Mouse (Mus musculus): ENCODE results near the gene Slc17a1. TPM values are rescaled to one million over a fixed set of nuclear protein-coding genes. Genes with fewer than 3 reads are reported as not detected.

The Slc17a1 gene
- total RNA-seq, 2 experiments from 2014 or later = not detected

DNA sequence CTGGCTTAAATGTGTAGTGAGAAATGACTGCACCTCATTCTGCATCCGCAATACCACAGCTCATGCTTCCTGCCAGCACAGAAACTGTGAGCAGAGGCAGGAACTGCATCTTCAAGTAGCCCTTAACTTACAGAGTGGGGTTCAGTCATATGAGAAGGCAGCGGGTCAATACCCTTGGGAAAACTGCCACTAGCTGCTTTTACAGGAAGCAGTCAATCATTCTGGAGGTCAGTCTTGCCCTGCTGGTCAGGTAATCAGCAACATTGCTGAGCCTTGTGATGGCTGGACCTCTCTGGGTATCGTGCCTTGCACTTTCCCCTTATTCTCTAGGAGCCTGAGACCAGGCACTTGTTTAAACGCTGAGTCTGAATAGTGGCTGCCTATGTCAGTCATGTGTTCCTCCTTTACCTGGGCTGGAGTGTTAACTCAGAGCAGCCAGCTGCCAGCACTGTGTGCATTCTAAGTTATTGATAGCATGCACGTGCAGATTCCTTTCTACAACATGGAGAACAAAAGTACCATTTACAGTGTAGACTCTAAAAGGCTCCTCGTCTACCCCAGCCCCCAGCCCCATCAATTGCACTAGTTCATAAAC, 21.6 kb downstream of the Slc17a1 start:
- DNase-seq (ENCODE audit: low spot score) = no peak

DNA sequence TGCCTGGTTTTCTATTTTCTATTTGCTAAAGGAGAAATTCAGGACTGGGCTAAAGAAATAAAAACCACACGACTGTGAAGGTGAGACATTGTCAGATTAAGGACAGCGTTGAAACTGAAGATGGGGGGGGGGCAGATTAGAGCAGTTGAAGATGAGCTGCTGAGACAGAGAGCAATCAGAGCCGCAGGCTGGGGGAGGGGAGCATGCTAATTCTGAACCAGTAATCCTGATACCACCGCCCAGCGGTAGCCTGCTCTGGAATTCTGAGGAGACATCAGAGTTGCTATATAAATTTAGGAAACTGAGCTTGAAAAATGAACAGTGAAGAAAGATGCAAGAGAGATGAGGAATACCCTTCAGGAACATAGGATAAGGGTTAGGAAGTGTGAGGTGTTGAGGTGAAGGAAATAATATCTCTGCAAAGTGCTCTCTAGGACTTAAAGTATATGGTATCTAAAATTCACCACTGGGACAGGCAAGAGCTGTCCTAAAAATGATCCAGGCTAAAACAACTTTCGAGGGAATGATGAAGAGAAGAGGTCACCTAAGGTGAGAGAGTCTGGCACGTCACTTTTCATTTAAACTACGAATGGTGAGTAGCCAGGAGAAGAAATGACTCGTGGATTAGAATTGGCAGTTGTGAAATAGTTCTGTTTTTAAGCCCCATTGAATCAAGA, 25.2 kb downstream of the Slc17a1 start:
- DNase-seq (ENCODE audit: low spot score) = no peak

GRCm38 (mm10) chr13:23893269-23893593, 25.7 kb downstream of the Slc17a1 start:
- DNase-seq (ENCODE audit: low spot score) = no peak

DNA sequence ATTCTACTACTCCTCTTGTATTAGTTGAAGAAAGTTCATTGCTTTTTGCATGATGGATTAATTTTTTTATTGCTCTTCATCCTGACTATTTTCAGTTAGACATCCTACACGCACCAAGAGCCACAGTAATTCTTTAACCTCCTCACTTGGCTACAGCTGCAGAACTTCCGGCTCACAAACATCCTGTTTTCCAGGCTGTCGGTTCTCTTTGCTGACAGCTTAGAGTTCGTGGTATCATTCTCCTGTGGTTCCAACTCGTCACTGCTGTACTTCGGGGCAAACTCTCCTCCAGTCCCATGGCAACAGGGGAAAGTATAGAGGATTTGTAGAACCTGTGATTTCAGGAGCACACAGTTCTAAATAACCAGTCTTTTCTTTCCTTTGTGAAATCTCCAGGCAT, 30.7 kb downstream of the Slc17a1 start:
- DNase-seq (ENCODE audit: low spot score) = no peak

- DNase-seq (ENCODE audit: low spot score) = no peak
Observed at GRCm38 (mm10) chr13:23906906-23907305, 39.4 kb downstream of the Slc17a1 start.

- DNase-seq (ENCODE audit: low spot score) = no peak
Observed at GRCm38 (mm10) chr13:23910121-23910520, 42.6 kb downstream of the Slc17a1 start.

- DNase-seq (ENCODE audit: low spot score) = no peak
Observed at GRCm38 (mm10) chr13:23911335-23911734, 43.8 kb downstream of the Slc17a1 start.

GRCm38 (mm10) chr13:23913791-23914306, 46.3 kb downstream of the Slc17a1 start:
- DNase-seq (ENCODE audit: low spot score) = no peak

- no peak for DNase-seq (ENCODE audit: low spot score)
Observed at GRCm38 (mm10) chr13:23914376-23915167, 47.0 kb downstream of the Slc17a1 start, which contains the start of gene Slc17a4. Gene Slc17a4, minus strand, starts transcription at chr13:23915009.

- peak; percentile 13 for DNase-seq (ENCODE audit: low spot score)
Observed at GRCm38 (mm10) chr13:23916132-23916531, 48.6 kb downstream of the Slc17a1 start.

DNA sequence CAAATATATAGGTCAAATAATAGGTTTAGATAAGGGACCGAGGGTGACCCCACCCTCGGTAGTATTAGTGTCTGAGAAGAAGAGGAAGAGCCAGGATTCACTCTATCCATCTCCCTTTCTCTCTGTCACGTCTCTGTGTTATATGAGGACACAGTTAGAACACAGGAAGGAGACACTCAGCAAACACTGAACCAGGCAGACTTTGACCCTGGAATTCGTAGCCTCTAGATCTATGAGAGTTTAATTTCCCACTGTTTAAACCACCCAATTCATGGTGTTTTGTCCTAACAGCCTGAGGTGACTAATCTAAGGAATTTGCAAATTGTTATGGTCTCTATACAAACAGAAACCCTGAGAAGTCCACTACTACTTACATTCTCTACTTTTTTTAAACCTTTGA, 50.1 kb downstream of the Slc17a1 start:
- no peak for DNase-seq (ENCODE audit: low spot score)

DNA sequence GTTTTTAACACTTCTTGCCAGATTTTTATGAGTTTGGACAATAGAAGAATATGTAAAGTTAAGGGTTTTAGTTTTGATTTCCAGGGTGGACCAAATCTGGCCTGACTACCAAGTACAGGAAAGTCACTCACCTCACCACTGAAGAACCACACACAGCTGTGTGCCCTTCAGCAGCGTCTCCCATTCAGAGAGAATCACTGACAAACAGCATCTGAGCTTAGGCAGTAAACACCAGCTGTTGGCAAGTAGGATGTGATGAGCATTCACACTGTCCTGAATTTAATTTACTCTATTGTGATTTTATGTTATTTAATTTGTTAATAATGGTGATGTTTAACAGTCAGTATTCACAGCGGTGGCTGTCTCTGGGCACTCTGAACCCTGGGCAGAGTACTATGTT, 58.2 kb downstream of the Slc17a1 start:
- DNase-seq (ENCODE audit: low spot score) = no peak

- DNase-seq (ENCODE audit: low spot score) = no peak
Observed at GRCm38 (mm10) chr13:23928637-23929036, 61.1 kb downstream of the Slc17a1 start.

DNA sequence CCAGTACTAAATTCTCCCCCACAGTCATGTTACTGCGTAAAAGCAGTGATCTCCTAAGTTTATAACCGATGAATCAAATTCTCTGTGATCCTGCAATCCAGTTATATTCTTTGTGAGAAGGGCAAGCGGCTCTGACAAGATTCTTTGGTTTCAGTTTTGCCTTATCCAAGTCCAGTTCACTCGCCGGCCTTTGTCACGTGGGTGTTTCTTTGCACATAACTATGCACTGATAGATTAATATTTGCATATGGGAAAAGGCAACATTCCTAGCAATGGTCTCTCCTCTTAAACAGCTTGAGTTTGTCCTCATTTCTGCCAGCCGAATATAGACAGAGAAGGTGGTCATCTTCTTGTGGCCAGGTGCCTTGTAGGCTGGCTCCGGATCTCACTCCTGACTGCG, 62.9 kb downstream of the Slc17a1 start:
- DNase-seq (ENCODE audit: low spot score) = no peak

- DNase-seq (ENCODE audit: low spot score) = no peak
Observed at GRCm38 (mm10) chr13:23930904-23931303, 63.4 kb downstream of the Slc17a1 start.

DNA sequence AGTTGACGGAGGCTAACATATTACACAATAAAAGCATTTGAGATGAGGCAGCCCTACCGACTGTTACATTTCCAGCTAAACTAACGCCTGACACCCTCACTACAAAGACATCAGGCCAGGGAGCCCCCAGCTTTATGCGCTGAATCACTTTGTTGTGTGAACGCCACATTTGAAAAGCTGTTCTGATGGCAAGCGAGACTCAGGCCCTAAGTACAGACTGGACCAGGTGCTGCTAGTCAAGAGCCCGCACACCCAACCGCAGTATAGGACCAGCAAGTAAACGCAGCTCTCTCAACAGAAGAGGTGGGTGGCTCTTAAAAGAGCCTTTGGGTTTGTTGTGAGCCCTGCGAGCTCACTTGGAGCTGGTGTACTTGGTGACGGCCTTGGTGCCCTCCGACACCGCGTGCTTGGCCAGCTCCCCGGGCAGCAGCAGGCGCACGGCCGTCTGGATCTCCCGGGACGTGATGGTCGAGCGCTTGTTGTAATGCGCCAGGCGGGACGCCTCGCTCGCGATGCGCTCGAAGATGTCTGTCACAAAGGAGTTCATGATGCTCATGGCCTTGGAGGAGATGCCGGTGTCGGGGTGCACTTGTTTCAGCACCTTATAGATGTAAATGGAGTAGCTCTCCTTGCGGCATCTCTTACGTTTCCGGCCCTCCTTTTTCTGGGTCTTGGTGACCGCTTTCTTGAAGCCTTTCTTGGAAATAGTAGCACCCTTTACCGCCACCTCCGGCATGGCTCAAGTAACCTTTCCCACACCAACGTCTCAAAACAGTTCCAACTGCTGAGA, 66.1 kb downstream of the Slc17a1 start, which contains the start of gene Hist1h2ba:
TSS of gene Hist1h2ba (minus strand) at position 736 of the 790 bp plus-strand sequence.
- no peak for DNase-seq (ENCODE audit: low spot score)

DNA sequence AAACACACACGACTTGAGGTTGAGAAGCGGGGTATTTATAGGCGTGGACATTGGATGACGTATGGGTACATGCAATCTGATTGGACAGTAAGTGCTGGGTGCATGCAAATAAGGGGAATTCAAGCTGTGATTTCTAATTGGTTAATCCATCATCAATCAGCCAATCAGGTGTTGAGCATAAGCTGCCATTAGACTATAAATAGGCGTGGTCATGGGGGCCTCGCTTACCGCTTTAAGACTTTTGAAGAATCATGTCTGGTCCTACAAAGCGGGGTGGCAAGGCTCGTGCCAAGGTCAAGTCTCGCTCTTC, 66.6 kb downstream of the Slc17a1 start, which contains the start of gene Hist1h2aa:
TSS of gene Hist1h2aa (plus strand) at position 252 of the 310 bp plus-strand sequence.
- no peak for DNase-seq (ENCODE audit: low spot score)

DNA sequence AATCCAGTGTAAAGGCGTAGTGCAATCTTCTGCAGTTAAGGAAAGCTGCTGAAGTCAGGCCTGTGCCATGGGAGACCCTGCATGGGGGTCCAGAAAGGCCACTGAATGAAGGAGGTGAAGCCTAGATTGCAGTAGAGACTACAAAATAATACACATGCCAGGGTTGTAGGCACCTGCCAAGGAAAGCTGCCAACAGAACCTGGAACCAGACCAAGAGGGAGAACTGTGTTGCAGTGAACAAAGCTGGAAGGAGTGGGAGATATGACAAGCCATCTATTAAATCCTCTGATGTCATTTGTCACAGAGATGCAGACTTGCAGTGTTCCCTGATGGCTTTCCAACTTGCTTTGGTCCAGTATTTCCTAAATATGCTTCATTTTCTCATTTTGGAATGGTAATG, 71.1 kb downstream of the Slc17a1 start:
- DNase-seq (ENCODE audit: low spot score) = no peak

DNA sequence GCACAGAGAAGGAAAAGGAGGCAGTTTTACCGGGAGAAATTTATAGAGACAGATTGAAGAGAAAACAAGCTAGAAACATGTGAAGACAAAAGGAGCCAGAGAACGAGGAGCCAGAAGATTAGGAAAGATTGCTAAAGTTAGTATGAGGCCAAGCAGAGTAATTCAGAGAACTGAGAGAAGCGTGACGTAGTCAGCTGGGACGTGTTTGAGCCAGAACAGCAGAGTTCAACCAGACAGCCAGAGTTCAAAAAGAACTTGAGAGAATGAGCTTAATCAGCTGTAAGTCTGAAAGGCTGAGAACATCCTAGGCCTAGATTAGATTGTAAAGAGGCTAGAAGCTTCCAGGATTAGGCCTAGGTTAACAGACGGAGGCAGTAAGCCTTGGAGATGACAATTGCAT, 72.7 kb downstream of the Slc17a1 start:
- peak; percentile 9 for DNase-seq (ENCODE audit: low spot score)

DNA sequence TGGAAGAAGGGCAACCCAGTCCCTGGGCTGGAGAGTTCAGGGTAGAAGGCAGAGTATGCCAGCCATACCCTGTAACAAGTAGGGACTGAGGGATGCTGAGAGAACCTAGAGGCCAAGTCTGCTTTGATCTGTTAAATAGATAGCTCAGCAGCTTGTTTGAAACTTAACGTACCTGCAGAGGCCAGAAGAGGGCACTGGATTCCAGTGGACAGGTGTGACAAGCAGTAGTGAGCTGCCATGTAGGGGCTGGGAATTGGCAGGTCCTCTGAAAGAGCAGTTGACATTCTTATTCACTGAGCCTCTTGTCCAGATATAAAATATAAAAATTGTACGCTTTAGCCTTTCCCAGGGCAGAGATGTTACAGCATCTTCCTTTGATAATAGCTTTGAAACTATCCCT, 75.3 kb downstream of the Slc17a1 start:
- DNase-seq (ENCODE audit: low spot score) = no peak

Data from gastrocnemius, adult 18-20 months (tissue).